Mouse (Mus musculus) MEL (cell line): ENCODE measurements at regions not wholly inside any gene's neighbourhood (a gene's known extent, or its start where the extent isn't known, plus 50 kb on each side); places are given as distances from the start of the nearest gene placed in this dataset.

Experiments
- DNase-seq: peaks from one replicate; pipeline ENCODE4 v3.0.0; 2011; ENCODE audit warnings: low read depth, low spot score
- H3K27ac ChIP-seq: 2 replicates; pipeline ENCODE4 v1.5.1; 2012; ENCODE audit warnings: low read depth, mild to moderate bottlenecking, control low read depth, low read length, moderate library complexity; ENCODE audit not compliant: control insufficient read depth
- H3K27me3 ChIP-seq, 2 experiments: fragments of 150-350 bp in 1 of 2; sonication (generic) in 1 of 2; 2 replicates each; pipeline ENCODE4 v1.6.1; 2012; ENCODE audit warnings: low read length in 2 of 2, mild to moderate bottlenecking in 2 of 2, improper control_type of control experiment in 1 of 2, moderate library complexity in 1 of 2; ENCODE audit not compliant: insufficient read depth in 2 of 2, control insufficient read depth in 1 of 2
- H3K36me3 ChIP-seq, 2 experiments: 2 replicates each; pipeline ENCODE4 v1.6.1; 2012 to 2014; ENCODE audit warnings: low read length in 2 of 2, improper control_type of control experiment in 1 of 2, inconsistent platforms in 1 of 2, mild to moderate bottlenecking in 1 of 2; ENCODE audit not compliant: insufficient read depth in 2 of 2, control insufficient read depth in 1 of 2
- H3K4me1 ChIP-seq, 2 experiments: fragments of 150-350 bp in 1 of 2; sonication (generic) in 1 of 2; 2 replicates each; pipeline ENCODE4 v1.6.1; 2012; ENCODE audit warnings: low read length in 2 of 2, improper control_type of control experiment in 1 of 2, mild to moderate bottlenecking in 1 of 2; ENCODE audit not compliant: insufficient read depth in 2 of 2, control insufficient read depth in 1 of 2
- H3K4me3 ChIP-seq, 2 experiments: fragments of 150-350 bp in 1 of 2; sonication (generic) in 1 of 2; 2 replicates each; pipeline ENCODE4 v1.5.1; 2012; ENCODE audit warnings: low read depth in 2 of 2, low read length in 2 of 2, mild to moderate bottlenecking in 2 of 2, moderate library complexity in 2 of 2, control low read depth in 1 of 2, improper control_type of control experiment in 1 of 2; ENCODE audit not compliant: control insufficient read depth in 1 of 2, insufficient read depth in 1 of 2
- H3K79me2 ChIP-seq: 2 replicates; pipeline ENCODE4 v1.6.1; 2012; ENCODE audit warnings: mild to moderate bottlenecking, low read length, moderate library complexity; ENCODE audit not compliant: control insufficient read depth, poor library complexity, insufficient read depth
- H3K9ac ChIP-seq: 2 replicates; pipeline ENCODE4 v1.6.1; 2012; ENCODE audit warnings: low read depth, mild to moderate bottlenecking, control low read depth, low read length, moderate library complexity; ENCODE audit not compliant: control insufficient read depth, poor library complexity, severe bottlenecking
- H3K9me3 ChIP-seq: fragments of 150-350 bp; sonication (generic); replicated peaks from 2 replicates; pipeline ENCODE4 v1.6.1; 2012; ENCODE audit warnings: mild to moderate bottlenecking, low read length, improper control_type of control experiment, moderate library complexity; ENCODE audit not compliant: insufficient read depth
- BHLHE40 ChIP-seq: IDR thresholded peaks from 2 replicates; pipeline ENCODE4 v1.6.1; 2012; ENCODE audit warnings: low read depth, mild to moderate bottlenecking, inconsistent platforms, low read length, improper control_type of control experiment, borderline replicate concordance
- CHD1 ChIP-seq: IDR thresholded peaks from 2 replicates; pipeline ENCODE4 v1.6.1; 2012; ENCODE audit warnings: low read depth, mild to moderate bottlenecking, inconsistent platforms, low read length, improper control_type of control experiment
- CHD2 ChIP-seq: IDR thresholded peaks from 2 replicates; pipeline ENCODE4 v1.6.1; 2011; ENCODE audit warnings: low read length, improper control_type of control experiment
- ELF1 ChIP-seq: IDR thresholded peaks from 2 replicates; pipeline ENCODE4 v1.6.1; 2014; ENCODE audit warnings: low read depth, mild to moderate bottlenecking, inconsistent platforms, low read length, improper control_type of control experiment, moderate library complexity
- EP300 ChIP-seq, 2 experiments: IDR thresholded peaks; 2 replicates each; pipeline ENCODE4 v1.6.1; 2011; ENCODE audit warnings: improper control_type of control experiment in 2 of 2, low read length in 2 of 2, low read depth in 1 of 2, mild to moderate bottlenecking in 1 of 2
- GABPA ChIP-seq: IDR thresholded peaks from 2 replicates; pipeline ENCODE4 v1.6.1; 2012; ENCODE audit warnings: low read depth, mild to moderate bottlenecking, inconsistent platforms, low read length, improper control_type of control experiment, moderate library complexity
- GATA1 ChIP-seq: IDR thresholded peaks from 2 replicates; pipeline ENCODE4 v1.6.1; 2011; ENCODE audit warnings: low read depth, low read length, improper control_type of control experiment
- HCFC1 ChIP-seq: IDR thresholded peaks from 2 replicates; pipeline ENCODE4 v1.6.1; 2012; ENCODE audit warnings: low read depth, mild to moderate bottlenecking, inconsistent platforms, low read length, improper control_type of control experiment, moderate library complexity
- JUND ChIP-seq: IDR thresholded peaks from 2 replicates; pipeline ENCODE4 v1.6.1; 2011; ENCODE audit warnings: low read depth, mild to moderate bottlenecking, improper control_type of control experiment, low read length
- MAZ ChIP-seq: IDR thresholded peaks from 2 replicates; pipeline ENCODE4 v1.6.1; 2012; ENCODE audit warnings: low read depth, mild to moderate bottlenecking, inconsistent platforms, low read length, improper control_type of control experiment
- MEF2A ChIP-seq: IDR thresholded peaks from 2 replicates; pipeline ENCODE4 v1.6.1; 2014; ENCODE audit warnings: low read depth, mild to moderate bottlenecking, inconsistent platforms, low read length, improper control_type of control experiment; ENCODE audit not compliant: poor library complexity, insufficient replicate concordance, severe bottlenecking; ENCODE audit errors: extremely low read depth
- MYC ChIP-seq: IDR thresholded peaks from 2 replicates; pipeline ENCODE4 v1.6.1; 2011; ENCODE audit warnings: low read depth, mild to moderate bottlenecking, low read length, improper control_type of control experiment, moderate library complexity
- NELFE ChIP-seq: IDR thresholded peaks from 2 replicates; pipeline ENCODE4 v1.6.1; 2011; ENCODE audit warnings: low read depth, low read length, improper control_type of control experiment
- NRF1 ChIP-seq: IDR thresholded peaks from 2 replicates; pipeline ENCODE4 v1.6.1; 2014; ENCODE audit warnings: low read depth, mild to moderate bottlenecking, inconsistent platforms, low read length, improper control_type of control experiment, moderate library complexity; ENCODE audit not compliant: poor library complexity, insufficient read depth, severe bottlenecking
- POLR2AphosphoS2 ChIP-seq: IDR thresholded peaks from 2 replicates; pipeline ENCODE4 v1.6.1; 2011; ENCODE audit warnings: low read length, improper control_type of control experiment
- POLR2AphosphoS5 ChIP-seq: IDR thresholded peaks from 2 replicates; pipeline ENCODE4 v1.6.1; 2012; ENCODE audit warnings: low read depth, borderline replicate concordance, mild to moderate bottlenecking, inconsistent platforms, low read length, moderate library complexity, mixed read lengths
- RAD21 ChIP-seq: IDR thresholded peaks from 2 replicates; pipeline ENCODE4 v1.6.1; 2011; ENCODE audit warnings: mild to moderate bottlenecking, low read depth, low read length, improper control_type of control experiment
- SIN3A ChIP-seq: IDR thresholded peaks from 2 replicates; pipeline ENCODE4 v1.6.1; 2012; ENCODE audit warnings: low read length, improper control_type of control experiment, inconsistent platforms
- TAL1 ChIP-seq: IDR thresholded peaks from 2 replicates; pipeline ENCODE4 v1.6.1; 2012; ENCODE audit warnings: mild to moderate bottlenecking, inconsistent platforms, low read length, moderate library complexity, mixed read lengths
- TCF12 ChIP-seq: IDR thresholded peaks from 2 replicates; pipeline ENCODE4 v1.6.1; 2014; ENCODE audit warnings: low read depth, mild to moderate bottlenecking, inconsistent platforms, low read length, improper control_type of control experiment, moderate library complexity
- UBTF ChIP-seq: IDR thresholded peaks from 2 replicates; pipeline ENCODE4 v1.6.1; 2012; ENCODE audit warnings: low read depth, mild to moderate bottlenecking, inconsistent platforms, low read length, improper control_type of control experiment, moderate library complexity, borderline replicate concordance; ENCODE audit not compliant: insufficient read depth
- ZKSCAN1 ChIP-seq: IDR thresholded peaks from 2 replicates; pipeline ENCODE4 v1.6.1; 2012; ENCODE audit warnings: low read depth, mild to moderate bottlenecking, inconsistent platforms, low read length, improper control_type of control experiment, moderate library complexity
- ZMIZ1 ChIP-seq: IDR thresholded peaks from 2 replicates; pipeline ENCODE4 v1.6.1; 2012; ENCODE audit warnings: low read depth, mild to moderate bottlenecking, inconsistent platforms, low read length, improper control_type of control experiment, moderate library complexity
- ZNF384 ChIP-seq: IDR thresholded peaks from 2 replicates; pipeline ENCODE4 v1.6.1; 2012; ENCODE audit warnings: low read depth, mild to moderate bottlenecking, inconsistent platforms, low read length, improper control_type of control experiment

- no peaks in the 10 kb centered on the region for H3K9me3 ChIP-seq
- no peak overlapping the region for H3K4me3 ChIP-seq
Measured at GRCm38 (mm10) chr2:94680096-94680765, 242.3 kb upstream of the Api5 start.

GRCm38 (mm10) chr2:94665850-94666249, 227.9 kb upstream of the Api5 start:
- TF ChIP-seq RAD21 (no peak), CHD1 (no peak), MYC (no peak), NELFE (no peak), POLR2AphosphoS5 (no peak), CHD2 (no peak), ZNF384 (no peak), ZKSCAN1 (no peak), TAL1 (no peak), GATA1 (no peak), ZMIZ1 (no peak), MEF2A (no peak), JUND (no peak), POLR2AphosphoS2 (no peak), HCFC1 (no peak)
- Histone ChIP-seq H3K79me2 (no peaks in the 10 kb centered on the region), H3K9ac (no peak overlapping the region), H3K4me1 (no peaks in the 10 kb centered on the region), H3K4me3 (no peak overlapping the region), H3K9me3 (no peaks in the 10 kb centered on the region), H3K36me3 (no peaks in the 10 kb centered on the region), H3K27ac (no peak overlapping the region), H3K27me3 (no peaks in the 10 kb centered on the region)
- no peak for DNase-seq

More at GRCm38 (mm10) chr2:94680096-94680765, 242.3 kb upstream of the Api5 start:
- H3K27me3 ChIP-seq = no peaks in the 10 kb centered on the region
- no peak overlapping the region for H3K9ac ChIP-seq
- no peaks in the 10 kb centered on the region for H3K79me2 ChIP-seq
- no peaks in the 10 kb centered on the region for H3K4me1 ChIP-seq
- no peak for DNase-seq
- TF ChIP-seq ELF1 (no peak), HCFC1 (no peak), EP300 (IDR thresholded peaks at IDR 0.05; ENCODE audit: low read depth in 1 of 2, low read length in 2 of 2) (no peak), JUND (no peak), GABPA (no peak), TCF12 (no peak), CHD1 (no peak), NRF1 (no peak), ZMIZ1 (no peak), MAZ (no peak), BHLHE40 (no peak), SIN3A (no peak), NELFE (no peak), UBTF (no peak)
- no peaks in the 10 kb centered on the region for H3K36me3 ChIP-seq
- no peak overlapping the region for H3K27ac ChIP-seq
